Mouse (Mus musculus): ENCODE data around the gene Kcnmb4. TPM values are rescaled to one million over a fixed set of nuclear protein-coding genes. Genes with fewer than 3 reads are reported as not detected.

Kcnmb4 gene
- polyA plus RNA-seq, 1 experiment from 2014 or later: 20.5 TPM

GRCm38 (mm10) chr10:116452771-116453170 lies 20.9 kb downstream of the Kcnmb4 start:
- no peak for DNase-seq (ENCODE audit: low spot score)

- no peak for DNase-seq (ENCODE audit: low spot score)
Observed at GRCm38 (mm10) chr10:116450621-116451020, 23.1 kb downstream of the Kcnmb4 start.

GRCm38 (mm10) chr10:116448166-116448565 lies 25.5 kb downstream of the Kcnmb4 start:
- no peak for DNase-seq (ENCODE audit: low spot score)

GRCm38 (mm10) chr10:116447176-116447575 lies 26.5 kb downstream of the Kcnmb4 start:
- no peak for DNase-seq (ENCODE audit: low spot score)

GRCm38 (mm10) chr10:116446040-116446439 lies 27.6 kb downstream of the Kcnmb4 start:
- DNase-seq (ENCODE audit: low spot score): no peak

- DNase-seq (ENCODE audit: low spot score): no peak
Observed at GRCm38 (mm10) chr10:116444826-116445225, 28.9 kb downstream of the Kcnmb4 start.

- no peak for DNase-seq (ENCODE audit: low spot score)
Observed at GRCm38 (mm10) chr10:116444371-116444770, 29.3 kb downstream of the Kcnmb4 start.

GRCm38 (mm10) chr10:116440946-116441345 lies 32.7 kb downstream of the Kcnmb4 start:
- DNase-seq (ENCODE audit: low spot score): no peak

GRCm38 (mm10) chr10:116440088-116440487 lies 33.6 kb downstream of the Kcnmb4 start:
- DNase-seq (ENCODE audit: low spot score): no peak

GRCm38 (mm10) chr10:116435455-116435854 lies 38.2 kb downstream of the Kcnmb4 start:
- DNase-seq (ENCODE audit: low spot score): no peak

GRCm38 (mm10) chr10:116432421-116432820 lies 41.3 kb downstream of the Kcnmb4 start:
- DNase-seq (ENCODE audit: low spot score): no peak

- DNase-seq (ENCODE audit: low spot score): no peak
Observed at GRCm38 (mm10) chr10:116428026-116428780, 45.5 kb downstream of the Kcnmb4 start.

GRCm38 (mm10) chr10:116426176-116426575 lies 47.5 kb downstream of the Kcnmb4 start:
- no peak for DNase-seq (ENCODE audit: low spot score)

- DNase-seq (ENCODE audit: low spot score): no peak
Observed at GRCm38 (mm10) chr10:116424921-116425320, 48.8 kb downstream of the Kcnmb4 start.

GRCm38 (mm10) chr10:116422551-116422950 lies 51.1 kb downstream of the Kcnmb4 start:
- peak; percentile 60 for DNase-seq (ENCODE audit: low spot score)

- DNase-seq (ENCODE audit: low spot score): no peak
Observed at GRCm38 (mm10) chr10:116420976-116421375, 52.7 kb downstream of the Kcnmb4 start.

GRCm38 (mm10) chr10:116418121-116418726 lies 55.5 kb downstream of the Kcnmb4 start:
- DNase-seq (ENCODE audit: low spot score): no peak

- DNase-seq (ENCODE audit: low spot score): no peak
Observed at GRCm38 (mm10) chr10:116416726-116417125, 57.0 kb downstream of the Kcnmb4 start.

- DNase-seq (ENCODE audit: low spot score): no peak
Observed at GRCm38 (mm10) chr10:116416142-116416541, 57.5 kb downstream of the Kcnmb4 start.

GRCm38 (mm10) chr10:116410826-116411225 lies 62.9 kb downstream of the Kcnmb4 start:
- DNase-seq (ENCODE audit: low spot score): no peak

- DNase-seq (ENCODE audit: low spot score): no peak
Observed at GRCm38 (mm10) chr10:116407684-116408359, 65.9 kb downstream of the Kcnmb4 start.

GRCm38 (mm10) chr10:116405011-116405410 lies 68.7 kb downstream of the Kcnmb4 start:
- no peak for DNase-seq (ENCODE audit: low spot score)

Measured in thymus, postnatal 0 days (tissue).